Mouse (Mus musculus) brain, embryonic 14.5 days (tissue): ENCODE measurements around the gene 3110070M22Rik.

Experiments
- CTCF ChIP-seq: fragments of 200-500 bp; IDR thresholded peaks from 2 replicates; pipeline ENCODE4 v1.5.1; 2012; ENCODE audit warnings: inconsistent platforms, mild to moderate bottlenecking, moderate library complexity, borderline replicate concordance; ENCODE audit not compliant: insufficient read depth, insufficient read length; ENCODE audit errors: extremely low read depth
- POLR2A ChIP-seq: fragments of 200-500 bp; IDR thresholded peaks from 2 replicates; pipeline ENCODE4 v1.6.1; 2012; ENCODE audit warnings: mild to moderate bottlenecking, inconsistent platforms, borderline replicate concordance; ENCODE audit not compliant: poor library complexity, insufficient read depth, insufficient read length, severe bottlenecking; ENCODE audit errors: extremely low read depth

DNA sequence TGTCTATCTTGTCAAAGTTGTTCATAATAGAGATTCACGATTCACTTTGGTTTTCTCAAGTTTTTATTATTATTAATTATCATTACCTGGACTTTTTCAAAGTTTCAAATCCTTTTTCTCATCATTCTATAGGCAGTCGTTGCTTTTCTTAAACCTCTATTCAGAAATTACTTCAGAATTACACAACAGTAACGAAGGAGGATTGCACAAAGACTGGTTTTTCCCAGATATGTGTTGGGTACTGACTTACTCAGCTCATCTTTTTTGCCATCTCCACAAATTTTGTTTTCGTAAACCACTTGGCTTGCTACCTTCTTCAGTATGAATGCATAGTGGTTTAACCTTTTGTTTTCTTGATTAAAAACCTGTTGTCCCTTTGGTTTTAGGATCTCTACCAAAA is 34.6 kb downstream of the 3110070M22Rik start:
- TF ChIP-seq POLR2A (no peak), CTCF (no peak)
